8 mouse cellular contexts compared by ENCODE assay signal in the genomic region with DNA sequence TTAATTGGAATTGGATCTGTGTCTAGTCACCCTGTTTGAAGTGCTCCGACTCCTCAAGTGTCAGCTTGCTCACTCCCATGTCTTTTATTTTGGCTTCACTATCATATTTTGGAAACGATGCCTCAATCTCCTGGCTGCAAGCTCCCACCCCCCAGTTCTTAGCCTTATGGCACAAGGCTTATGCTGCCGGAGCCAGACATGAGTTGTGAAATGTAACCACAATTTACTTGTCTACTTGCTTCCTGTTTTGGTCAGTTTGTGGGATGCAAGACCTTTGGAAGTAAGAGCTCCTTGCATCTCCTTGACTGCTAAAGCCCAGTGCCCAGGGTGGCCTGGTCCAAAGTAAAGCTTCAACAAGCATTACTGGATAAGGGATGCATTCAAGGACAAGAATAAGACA.
"Had no signal": no experiment of that assay in that cellular context is flagged by ENCODE, and none has a peak within 500 bp of the region (broad histone marks: within the 10 kb centered on the region; RNA-seq: fewer than 3 reads in every experiment).

No protein-coding gene starts in this region.

- H3K4me3 ChIP-seq: left cerebral cortex, adult 2 months; limb, embryonic 13.5 days; stomach, embryonic 15.5 days had no signal

- H3K27ac ChIP-seq: left cerebral cortex, adult 2 months; limb, embryonic 13.5 days; liver, embryonic 14.5 days; stomach, embryonic 15.5 days had no signal

- DNase-seq: lung, adult 18-20 months; thymus, adult 2 months; thymus, postnatal 25 days had no signal

- ATAC-seq: intestine, postnatal 0 days had no signal
